Mouse (Mus musculus): Measurements from ENCODE around the gene Brinp3. TPM values are rescaled to one million over a fixed set of nuclear protein-coding genes. Genes with fewer than 3 reads are reported as not detected.

The Brinp3 gene
- 0.23 TPM in 2 replicates for polyA plus RNA-seq (2012; rRNA removed; ENCODE audit: low replicate concordance)

GRCm38 (mm10) chr1:146494681-146495331 lies at the start of gene Brinp3:
Brinp3 (plus strand) TSS chr1:146494760.

All from mammary gland, adult 2 months (tissue).